Mouse (Mus musculus) myocyte (in vitro differentiated cells): ENCODE measurements around the gene Ppp1r3c. TPM values are rescaled to one million over a fixed set of nuclear protein-coding genes. Genes with fewer than 3 reads are reported as not detected.

Source experiments
- H3K27me3 ChIP-seq: one replicate; pipeline ENCODE4 v1.6.1; 2011; ENCODE audit not compliant: control insufficient read depth, insufficient read depth, insufficient read length
- H3K36me3 ChIP-seq: one replicate; pipeline ENCODE4 v1.6.1; 2011; ENCODE audit not compliant: control insufficient read depth, insufficient read depth
- H3K4me2 ChIP-seq: one replicate; pipeline ENCODE4 v1.6.1; 2011; ENCODE audit warnings: low read depth, control low read depth
- H3K4me3 ChIP-seq: one replicate; pipeline ENCODE4 v1.5.1; 2011; ENCODE audit warnings: mild to moderate bottlenecking, control low read depth, moderate library complexity
- H3K79me2 ChIP-seq: one replicate; pipeline ENCODE4 v1.6.1; 2011; ENCODE audit not compliant: control insufficient read depth, insufficient read depth
- H3ac ChIP-seq: one replicate; pipeline ENCODE4 v1.6.1; 2011; ENCODE audit not compliant: control insufficient read depth, insufficient read length
- CEBPB ChIP-seq: IDR thresholded peaks from 2 replicates; pipeline ENCODE4 v1.6.1; 2011; ENCODE audit warnings: mild to moderate bottlenecking, moderate library complexity; ENCODE audit not compliant: poor library complexity, insufficient read depth, severe bottlenecking
- E2F4 ChIP-seq: IDR thresholded peaks from one replicate; pipeline ENCODE4 v1.6.1; 2011; ENCODE audit warnings: mild to moderate bottlenecking, control low read depth, moderate library complexity; ENCODE audit not compliant: insufficient read depth
- MAX ChIP-seq: IDR thresholded peaks from one replicate; pipeline ENCODE4 v1.6.1; 2011; ENCODE audit warnings: low read depth, mild to moderate bottlenecking, control low read depth
- MYOD1 ChIP-seq, 3 experiments: IDR thresholded peaks; one replicate each; pipeline ENCODE4 v1.6.1; 2011; ENCODE audit warnings: control low read depth in 2 of 3, low read depth in 2 of 3, mild to moderate bottlenecking in 2 of 3, moderate library complexity in 1 of 3; ENCODE audit not compliant: insufficient read length in 2 of 3, control insufficient read depth in 1 of 3
- MYOG ChIP-seq, 3 experiments: IDR thresholded peaks; one replicate each; pipeline ENCODE4 v1.6.1; 2011; ENCODE audit warnings: control low read depth in 2 of 3, low read depth in 2 of 3, mild to moderate bottlenecking in 2 of 3; ENCODE audit not compliant: insufficient read length in 2 of 3, control insufficient read depth in 1 of 3, insufficient read depth in 1 of 3
- POLR2A ChIP-seq: IDR thresholded peaks from one replicate; pipeline ENCODE4 v1.6.1; 2011; ENCODE audit warnings: low read depth, mild to moderate bottlenecking, control low read depth, moderate library complexity; ENCODE audit not compliant: insufficient read length
- POLR2AphosphoS2 ChIP-seq: IDR thresholded peaks from one replicate; pipeline ENCODE4 v1.6.1; 2011; ENCODE audit warnings: low read depth, control low read depth; ENCODE audit not compliant: insufficient read length
- REST ChIP-seq: IDR thresholded peaks from one replicate; pipeline ENCODE4 v1.6.1; 2011; ENCODE audit warnings: mild to moderate bottlenecking, control low read depth, moderate library complexity; ENCODE audit not compliant: insufficient read depth, insufficient read length
- SRF ChIP-seq: IDR thresholded peaks from one replicate; pipeline ENCODE4 v1.6.1; 2011; ENCODE audit warnings: low read depth; ENCODE audit not compliant: control insufficient read depth, insufficient read length
- TCF12 ChIP-seq: IDR thresholded peaks from one replicate; pipeline ENCODE4 v1.6.1; 2011; ENCODE audit warnings: mild to moderate bottlenecking, control low read depth; ENCODE audit not compliant: poor library complexity, insufficient read depth, severe bottlenecking
- TCF3 ChIP-seq: IDR thresholded peaks from one replicate; pipeline ENCODE4 v1.6.1; 2011; ENCODE audit warnings: low read depth, control low read depth; ENCODE audit not compliant: insufficient read length
- USF1 ChIP-seq: IDR thresholded peaks from one replicate; pipeline ENCODE4 v1.6.1; 2011; ENCODE audit warnings: low read depth, mild to moderate bottlenecking, control low read depth, moderate library complexity
- polyA plus RNA-seq: library from polyadenylated mRNA; unstranded; fragments of >200 nt; fragmentation: generic; extraction: Trizol; gene quantifications from one replicate; pipeline ENCODE4 v1.2.1, GENCODE M21; 2012; ENCODE audit warnings: missing spikeins

Ppp1r3c gene
- polyA plus RNA-seq, 1 experiment = not detected

- TF ChIP-seq REST (no peak), SRF (no peak), MYOD1 (IDR thresholded peaks at IDR 0.05; ENCODE audit: control insufficient read depth in 1 of 3, insufficient read length in 2 of 3, low read depth in 2 of 3) (no peak), TCF12 (no peak), POLR2A (no peak), TCF3 (no peak), E2F4 (no peak), POLR2AphosphoS2 (no peak), USF1 (no peak), MAX (no peak), MYOG (IDR thresholded peaks at IDR 0.05; ENCODE audit: control insufficient read depth in 1 of 3, insufficient read depth in 1 of 3, insufficient read length in 2 of 3, low read depth in 2 of 3) (no peak), CEBPB (no peak)
- no peak overlapping the region for H3ac ChIP-seq
- no peak overlapping the region for H3K4me3 ChIP-seq
- no peaks in the 10 kb centered on the region for H3K27me3 ChIP-seq
- peak overlapping the region; percentile 20 for H3K4me2 ChIP-seq
- no peaks in the 10 kb centered on the region for H3K36me3 ChIP-seq
- no peaks in the 10 kb centered on the region for H3K79me2 ChIP-seq
These were observed 48.4 kb downstream of the Ppp1r3c start for GRCm38 (mm10) chr19:36687843-36688637.

GRCm38 (mm10) chr19:36687044-36687443 lies 49.4 kb downstream of the Ppp1r3c start:
- H3K36me3 ChIP-seq = no peaks in the 10 kb centered on the region
- no peak overlapping the region for H3K4me3 ChIP-seq

GRCm38 (mm10) chr19:36686016-36686415 lies 50.4 kb downstream of the Ppp1r3c start:
- Histone ChIP-seq H3K4me3 (no peak overlapping the region), H3K79me2 (no peaks in the 10 kb centered on the region), H3K4me2 (no peak overlapping the region), H3K27me3 (no peaks in the 10 kb centered on the region), H3K36me3 (no peaks in the 10 kb centered on the region), H3ac (no peak overlapping the region)
- TF ChIP-seq MYOG (IDR thresholded peaks at IDR 0.05; ENCODE audit: control insufficient read depth in 1 of 3, insufficient read depth in 1 of 3, insufficient read length in 2 of 3, low read depth in 2 of 3) = no peak
- no peak for TF ChIP-seq MYOD1 (IDR thresholded peaks at IDR 0.05; ENCODE audit: control insufficient read depth in 1 of 3, insufficient read length in 2 of 3, low read depth in 2 of 3)
- TF ChIP-seq CEBPB = no peak
- TF ChIP-seq POLR2A = no peak
- no peak for TF ChIP-seq E2F4
- TF ChIP-seq TCF3 = no peak
- TF ChIP-seq USF1 = no peak
- TF ChIP-seq REST = no peak
- no peak for TF ChIP-seq SRF
- no peak for TF ChIP-seq TCF12
- TF ChIP-seq MAX = no peak
- no peak for TF ChIP-seq POLR2AphosphoS2

More at GRCm38 (mm10) chr19:36687044-36687443, 49.4 kb downstream of the Ppp1r3c start:
- Histone ChIP-seq H3K27me3 (no peaks in the 10 kb centered on the region), H3K4me2 (no peak overlapping the region), H3ac (no peak overlapping the region), H3K79me2 (no peaks in the 10 kb centered on the region)
- TF ChIP-seq POLR2A (no peak), MYOD1 (IDR thresholded peaks at IDR 0.05; ENCODE audit: control insufficient read depth in 1 of 3, insufficient read length in 2 of 3, low read depth in 2 of 3) (no peak), TCF3 (no peak), CEBPB (no peak), SRF (no peak), REST (no peak), USF1 (no peak), TCF12 (no peak), POLR2AphosphoS2 (no peak), E2F4 (no peak), MAX (no peak), MYOG (IDR thresholded peaks at IDR 0.05; ENCODE audit: control insufficient read depth in 1 of 3, insufficient read depth in 1 of 3, insufficient read length in 2 of 3, low read depth in 2 of 3) (no peak)

- no peak overlapping the region for H3K4me3 ChIP-seq
- H3K4me2 ChIP-seq = no peak overlapping the region
- H3K27me3 ChIP-seq = no peaks in the 10 kb centered on the region
- peak in 1 of 3 experiments; percentile 20 for TF ChIP-seq MYOG (IDR thresholded peaks at IDR 0.05; ENCODE audit: control insufficient read depth in 1 of 3, insufficient read depth in 1 of 3, insufficient read length in 2 of 3, low read depth in 2 of 3)
- peak in 1 of 3 experiments; percentile 18 for TF ChIP-seq MYOD1 (IDR thresholded peaks at IDR 0.05; ENCODE audit: control insufficient read depth in 1 of 3, insufficient read length in 2 of 3, low read depth in 2 of 3)
- no peak for TF ChIP-seq E2F4
- no peaks in the 10 kb centered on the region for H3K79me2 ChIP-seq
- no peak overlapping the region for H3ac ChIP-seq
- H3K36me3 ChIP-seq = no peaks in the 10 kb centered on the region
These were observed 53.9 kb downstream of the Ppp1r3c start for GRCm38 (mm10) chr19:36682560-36682959.

Other genes starting within 250 kb of the Ppp1r3c start
- gene Hectd2, start 182.0 kb downstream of the Ppp1r3c start, polyA plus RNA-seq = 0.88 TPM
- 22.3 TPM for gene Tnks2, start 97.6 kb upstream of the Ppp1r3c start, polyA plus RNA-seq
- 1.1 TPM for gene Fgfbp3, start 183.0 kb upstream of the Ppp1r3c start, polyA plus RNA-seq
- gene Btaf1, start 189.4 kb upstream of the Ppp1r3c start, polyA plus RNA-seq = 4.8 TPM